Mouse (Mus musculus): Measurements from ENCODE around the gene B3gnt8.

B3gnt8 gene

DNA sequence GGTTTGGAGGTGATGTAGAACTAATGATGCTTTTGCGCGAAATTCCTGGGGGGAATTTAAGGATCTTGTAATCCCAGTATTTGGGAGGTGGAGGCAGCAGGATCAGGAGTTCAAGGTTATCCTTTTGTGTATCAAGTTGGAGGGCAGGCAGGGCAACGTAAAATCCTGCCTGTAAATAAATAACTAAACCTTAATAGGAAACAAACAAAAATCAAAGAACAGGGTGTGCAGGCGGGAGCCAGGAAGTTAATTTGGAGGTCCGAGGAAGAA is 6.8 kb upstream of the B3gnt8 start:
- peak; percentile 15 for DNase-seq

DNA sequence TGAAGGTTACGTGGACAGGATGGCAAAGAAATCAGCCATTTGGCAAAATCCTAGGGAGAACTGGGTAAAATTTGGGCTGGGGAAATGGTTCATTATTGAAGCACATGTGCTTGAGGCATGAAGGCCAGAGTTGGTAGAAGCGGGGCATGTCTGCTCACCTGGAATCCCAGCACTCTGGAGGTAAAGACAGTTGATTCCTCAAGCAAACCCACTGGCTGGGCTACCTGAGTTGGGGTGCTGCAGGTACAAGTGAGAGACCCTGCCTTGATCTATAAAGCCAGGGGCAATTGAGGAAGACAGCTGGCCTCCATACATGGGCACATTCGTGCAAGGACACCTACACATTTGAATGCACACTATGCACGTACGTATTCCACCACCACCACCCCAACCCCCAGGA is 6.4 kb upstream of the B3gnt8 start:
- peak; percentile 4 for DNase-seq

DNA sequence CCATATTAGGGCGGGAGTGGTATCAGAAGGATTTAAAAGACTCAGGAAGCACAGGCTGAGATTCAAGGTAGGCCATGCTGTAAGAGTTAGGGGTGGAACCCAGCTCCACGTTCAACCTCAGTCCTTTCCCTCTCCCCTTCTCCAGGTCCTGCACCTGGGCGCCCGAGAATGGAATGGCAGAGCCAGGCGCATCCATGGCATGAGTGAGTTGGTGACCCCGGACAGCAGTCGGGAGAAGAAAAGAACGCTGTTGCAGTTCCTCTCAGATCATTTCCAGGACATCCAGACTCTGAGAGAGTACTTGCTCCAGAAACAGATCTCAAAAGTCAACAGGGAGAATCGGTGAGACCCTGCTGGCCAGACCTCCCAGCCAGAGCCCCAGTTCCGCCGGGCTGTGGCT is 5.7 kb upstream of the B3gnt8 start:
- peak; percentile 2 for DNase-seq

DNA sequence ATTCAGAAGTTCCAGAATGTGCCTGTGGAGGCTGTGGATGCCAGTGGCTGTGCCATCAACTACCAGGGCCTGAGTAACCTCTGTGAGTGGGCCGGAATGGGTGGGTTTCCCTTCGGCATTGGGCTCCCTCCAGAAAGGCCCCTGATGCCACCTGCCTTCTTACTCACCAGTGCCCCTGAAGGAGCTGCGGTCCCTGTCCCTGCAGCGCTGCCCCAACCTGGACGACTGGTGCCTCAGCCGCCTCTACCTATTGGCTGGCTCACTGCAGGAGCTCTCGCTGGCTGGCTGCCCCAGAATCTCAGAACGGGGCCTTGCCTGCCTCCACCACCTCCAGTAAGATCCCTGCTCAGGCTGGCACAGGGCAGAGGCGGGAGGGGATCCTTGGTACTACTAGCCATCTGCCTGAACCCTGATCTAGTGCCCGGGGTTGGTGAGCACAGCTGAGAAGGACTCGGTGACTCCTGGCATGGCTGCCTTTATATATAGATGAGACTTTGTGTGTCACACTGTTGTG is 2.5 kb upstream of the B3gnt8 start:
- DNase-seq: no peak

DNA sequence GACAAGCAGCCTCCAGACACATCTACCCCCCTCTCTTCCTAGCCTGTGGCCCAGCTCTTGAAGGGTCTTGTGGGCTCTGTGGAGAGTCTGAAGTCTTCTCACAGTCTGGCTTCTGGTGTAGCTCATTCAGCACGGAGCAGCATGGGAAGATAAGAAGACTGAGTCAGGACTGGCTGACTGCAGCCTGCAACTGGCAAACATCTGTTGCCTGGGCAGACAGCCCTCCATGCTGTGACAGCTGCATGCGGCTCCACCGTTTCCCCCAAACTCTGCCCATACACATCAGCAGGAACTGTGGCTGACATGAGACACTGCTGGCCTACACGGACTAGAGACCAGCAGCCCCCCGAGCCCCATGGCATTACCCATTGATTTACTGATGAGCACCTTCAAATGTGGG is 1.6 kb upstream of the B3gnt8 start:
- no peak for DNase-seq

DNA sequence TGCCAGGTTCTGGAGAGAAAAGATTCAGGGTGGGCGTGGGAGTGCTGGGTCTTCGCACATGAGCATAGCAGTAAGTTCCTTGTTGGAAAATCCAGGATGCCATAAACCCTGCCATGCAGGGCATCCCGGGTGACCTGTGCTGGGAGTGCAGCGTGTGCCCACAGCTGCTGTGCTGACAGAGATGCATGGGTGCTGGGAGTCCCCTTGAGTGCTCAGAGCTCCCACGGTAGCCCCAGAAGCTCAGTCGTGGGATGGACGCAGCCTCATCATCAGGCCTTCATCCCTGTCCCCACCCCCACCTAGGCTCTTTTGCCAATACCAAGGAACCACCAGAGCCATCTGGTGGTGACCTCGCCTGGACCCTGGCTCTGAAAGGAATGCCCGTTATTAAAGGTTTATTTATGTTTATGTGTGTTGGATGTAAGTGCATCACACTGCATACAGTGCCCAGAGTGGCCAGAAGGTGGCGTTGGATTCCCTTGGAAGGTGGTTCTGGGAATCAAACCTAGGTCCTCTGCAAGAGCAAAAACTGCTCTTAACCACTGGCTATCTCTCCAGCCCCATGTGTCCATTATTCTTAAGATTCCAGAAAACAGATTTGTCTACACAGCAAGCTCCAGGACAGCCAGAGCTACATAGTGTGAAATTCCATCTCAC is 732 bp upstream of the B3gnt8 start:
- DNase-seq: peak; percentile 75

DNA sequence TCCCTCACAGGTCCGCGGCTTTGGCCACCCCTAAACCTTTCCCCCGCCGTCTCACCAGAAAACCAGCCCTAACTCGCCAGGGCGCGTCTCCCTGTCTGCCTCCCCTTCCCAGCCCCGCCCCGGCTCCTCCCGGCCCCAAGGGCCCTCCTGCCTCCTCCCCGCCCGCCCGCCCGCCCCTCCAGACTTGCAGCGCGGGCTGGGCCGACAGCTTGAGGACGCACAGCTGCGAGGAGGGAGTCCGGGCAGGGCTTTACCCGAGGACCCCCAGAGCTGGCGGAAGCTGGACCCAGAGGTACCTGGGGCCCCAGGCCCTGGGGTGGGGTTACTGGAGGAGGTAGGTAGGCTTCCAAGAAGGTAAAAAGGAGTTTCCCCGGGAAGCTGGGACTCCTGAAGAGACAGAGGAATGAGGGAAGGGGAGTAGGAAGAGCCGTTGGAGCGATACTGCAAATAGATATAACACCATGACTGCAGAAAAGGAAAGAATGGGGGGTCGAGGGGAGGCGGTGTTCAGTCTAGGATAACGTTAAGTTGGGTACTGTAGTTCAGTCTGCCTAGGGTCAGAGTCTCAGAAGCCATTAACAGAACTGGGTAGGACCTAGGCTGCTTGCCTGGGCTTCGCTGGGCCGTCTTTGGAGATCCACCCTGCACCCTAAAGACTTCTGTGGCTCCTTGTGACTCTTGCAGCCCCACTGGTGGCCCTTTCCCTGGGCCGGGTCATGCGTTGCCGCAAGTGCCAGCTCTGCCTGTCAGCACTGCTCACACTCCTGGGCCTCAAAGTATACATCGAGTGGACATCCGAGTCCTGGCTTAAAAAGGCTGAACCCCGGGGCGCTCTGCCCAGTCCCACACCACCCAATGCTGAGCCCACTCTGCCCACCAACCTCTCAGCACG is 1.2 kb downstream of the B3gnt8 start:
- DNase-seq: peak; percentile 85

DNA sequence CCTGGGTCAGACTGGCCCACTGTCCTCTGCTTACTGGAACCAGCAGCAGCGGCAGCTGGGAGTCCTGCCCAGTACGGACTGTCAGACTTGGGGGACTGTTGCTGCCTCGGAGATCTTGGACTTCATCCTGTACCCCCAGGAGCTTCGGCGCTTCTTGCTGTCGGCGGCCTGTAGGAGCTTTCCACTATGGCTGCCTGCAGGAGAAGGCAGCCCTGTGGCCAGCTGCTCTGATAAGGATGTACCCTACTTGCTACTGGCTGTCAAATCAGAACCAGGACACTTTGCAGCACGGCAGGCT is 1.8 kb downstream of the B3gnt8 start:
- DNase-seq: no peak

DNA sequence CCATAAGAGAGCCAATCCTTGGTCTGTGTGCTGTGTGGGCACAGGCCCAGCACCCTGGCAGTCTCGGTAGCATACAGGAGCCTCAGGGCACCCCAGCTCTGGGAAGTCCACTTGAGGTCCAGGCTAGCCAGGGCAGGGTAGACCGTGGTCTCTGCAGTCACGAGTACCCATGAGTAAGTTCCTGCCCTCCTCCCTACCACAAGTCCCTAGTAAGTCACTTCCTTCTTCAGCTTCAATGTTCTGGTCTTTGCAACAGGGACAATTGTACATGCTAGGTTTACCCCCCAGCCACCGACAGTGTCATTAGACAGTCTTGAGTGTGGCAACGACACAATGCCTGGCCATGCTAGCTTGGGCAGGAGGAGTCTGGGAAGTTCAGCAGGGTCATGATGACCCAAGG is 6.2 kb downstream of the B3gnt8 start:
- no peak for DNase-seq

DNA sequence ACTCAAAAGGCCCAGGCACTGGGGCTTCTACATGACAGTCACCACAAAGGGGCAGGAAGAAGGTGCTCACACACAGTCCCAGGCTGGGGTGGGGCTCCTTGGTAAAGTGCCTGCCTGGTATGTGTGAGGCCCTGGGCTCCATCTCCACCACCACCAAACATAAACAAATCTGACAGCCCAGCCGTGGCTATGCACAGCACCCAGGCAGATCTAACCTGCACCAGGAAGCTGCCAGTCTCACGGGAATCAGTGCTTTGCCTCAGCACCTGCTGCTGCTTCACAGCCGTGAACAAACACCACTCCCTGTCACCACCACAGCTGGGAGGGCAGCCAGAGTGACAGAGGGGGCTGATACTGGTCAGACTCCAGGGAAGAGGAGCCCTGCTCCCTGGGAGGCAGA is 9.9 kb downstream of the B3gnt8 start:
- peak; percentile 66 for DNase-seq

DNA sequence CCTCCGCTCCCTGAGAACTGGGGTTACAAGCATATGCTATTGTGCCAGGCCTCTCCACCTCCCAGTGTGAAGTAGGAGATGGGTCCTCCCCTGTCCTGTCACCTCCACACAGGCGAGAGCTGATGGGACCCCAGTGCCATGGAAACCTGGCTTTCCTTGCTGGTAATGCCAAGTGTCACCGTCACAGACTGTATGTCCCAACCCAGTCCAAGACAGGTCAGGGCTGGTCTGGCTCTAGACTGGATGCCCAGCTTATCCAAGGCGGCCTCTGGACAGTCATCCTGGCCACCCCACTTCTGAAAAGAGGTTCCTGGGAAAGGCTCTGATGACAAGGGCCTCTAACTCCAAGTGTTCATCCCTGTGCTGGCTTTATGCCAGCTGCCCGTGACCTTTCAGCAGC is 10.6 kb downstream of the B3gnt8 start:
- no peak for DNase-seq

DNA sequence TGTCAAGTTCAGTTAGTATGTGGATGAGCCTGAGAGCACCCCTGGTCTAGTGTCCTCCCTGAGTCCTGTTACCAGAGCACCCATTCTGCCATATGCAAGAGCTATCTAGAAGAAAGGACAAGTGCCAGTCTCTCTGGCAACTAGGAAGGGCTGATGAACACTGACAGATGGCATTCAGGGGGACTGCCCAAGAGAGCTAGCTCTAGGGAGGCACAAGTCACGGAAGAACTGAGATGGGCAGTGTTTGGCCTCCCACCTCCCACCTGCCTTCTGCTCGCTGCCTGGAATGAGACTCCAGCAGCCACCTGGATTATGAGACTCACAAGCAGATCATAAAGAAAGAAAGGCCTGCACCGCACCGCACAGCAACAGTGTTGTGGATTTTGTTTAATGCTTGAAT is 13.3 kb downstream of the B3gnt8 start:
- DNase-seq: no peak

DNA sequence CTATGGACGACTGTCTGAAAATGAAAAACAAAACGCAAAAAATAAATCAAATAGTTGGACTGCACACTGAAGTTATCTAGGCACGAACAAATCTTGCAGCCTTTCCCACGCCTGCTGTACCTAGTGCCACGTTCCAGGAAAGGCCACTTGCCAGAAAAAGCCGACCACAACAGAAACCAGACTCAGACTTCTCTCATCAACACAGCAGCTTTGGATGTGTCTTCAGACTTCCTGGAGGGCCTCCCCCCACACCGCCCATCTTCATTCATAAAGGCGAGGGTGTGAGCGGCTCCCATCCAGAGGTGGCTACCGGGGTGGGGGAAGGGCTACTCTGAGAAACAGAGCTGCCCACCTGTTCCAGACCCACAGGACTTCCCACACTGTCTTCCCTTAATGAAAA is 17.7 kb downstream of the B3gnt8 start:
- DNase-seq: peak; percentile 53

DNA sequence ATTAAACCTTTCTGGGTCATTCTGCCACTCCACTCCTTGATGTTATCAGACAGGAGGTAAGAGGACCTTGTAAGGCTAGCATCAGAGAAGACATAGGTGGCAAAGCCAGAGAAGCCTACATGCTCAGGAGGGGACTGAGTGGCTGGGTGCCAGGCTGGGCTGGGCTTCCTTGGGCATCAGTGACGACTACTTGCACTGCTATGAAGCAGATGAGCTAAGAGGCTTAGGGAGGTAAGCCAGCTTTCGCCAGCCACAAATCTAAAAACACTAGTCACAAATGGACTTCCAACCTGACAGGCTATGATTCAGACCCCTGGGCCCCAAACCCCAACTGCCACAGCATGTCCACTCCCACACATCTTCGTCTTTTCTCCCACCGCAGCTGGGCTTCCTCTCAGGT is 18.2 kb downstream of the B3gnt8 start:
- no peak for DNase-seq

DNA sequence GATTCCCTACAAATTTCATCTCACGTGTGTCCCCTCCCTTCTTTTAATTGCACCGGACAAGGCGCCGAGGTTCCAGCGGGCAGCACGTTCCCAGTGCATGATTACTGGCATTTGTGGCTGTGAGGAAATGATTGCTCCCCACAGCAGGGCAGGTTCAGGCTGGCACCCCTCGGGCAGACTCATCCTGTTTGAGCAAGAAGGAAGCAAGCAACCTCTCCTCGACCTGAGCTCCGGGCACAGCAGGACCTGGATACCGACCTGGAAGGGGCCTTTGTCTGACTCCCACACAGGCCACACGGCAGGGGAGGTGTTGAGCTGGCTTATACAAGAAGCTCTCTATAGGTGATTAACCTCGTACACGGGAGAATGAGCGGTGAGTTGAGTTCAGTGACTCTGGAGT is 18.6 kb downstream of the B3gnt8 start:
- peak; percentile 56 for DNase-seq

DNA sequence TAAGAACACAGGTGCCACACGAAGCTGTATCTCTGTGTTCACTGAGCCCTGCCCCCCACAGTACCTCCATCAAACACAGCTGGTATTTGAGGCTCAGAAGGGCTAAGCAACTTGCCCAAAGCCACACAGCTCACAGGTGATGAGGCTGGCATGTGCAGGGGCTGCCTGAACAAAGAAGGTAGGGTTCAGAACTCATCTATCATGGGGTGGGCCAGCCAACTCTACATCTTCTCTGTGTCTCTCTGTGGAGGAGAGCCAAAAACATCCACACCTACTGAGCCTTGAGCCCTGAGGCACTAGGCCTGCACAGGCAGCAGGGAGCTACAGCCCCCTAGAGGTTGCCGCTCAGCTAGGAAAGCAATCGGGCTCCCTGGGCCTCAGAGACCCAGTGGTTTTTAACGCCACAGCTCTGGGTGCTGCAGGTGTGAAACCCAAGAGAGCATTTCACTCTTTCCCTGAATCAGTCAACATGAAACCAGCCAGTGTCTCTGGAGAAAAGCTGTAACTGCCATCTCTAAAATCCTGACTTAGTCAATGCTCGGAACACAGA is 21.2 kb downstream of the B3gnt8 start:
- peak; percentile 86 for DNase-seq

DNA sequence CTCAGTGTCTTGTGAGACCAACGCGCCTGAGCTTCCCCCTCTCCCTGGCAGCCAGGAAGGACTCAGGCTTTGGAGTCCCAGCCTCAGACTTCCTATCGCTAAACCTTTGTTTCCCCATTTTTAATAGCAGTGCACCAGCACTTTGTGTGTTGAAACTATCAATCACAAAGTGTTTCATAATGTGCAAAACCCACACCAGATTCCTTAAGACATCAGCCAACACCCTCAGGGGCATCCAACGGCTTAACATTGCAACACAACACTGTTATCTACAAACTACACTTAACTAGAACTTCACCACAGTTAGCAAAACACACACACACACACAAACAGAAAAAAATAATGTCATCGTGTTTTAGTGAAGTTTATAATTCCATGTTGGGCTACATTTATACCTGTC is 23.4 kb downstream of the B3gnt8 start:
- no peak for DNase-seq

DNA sequence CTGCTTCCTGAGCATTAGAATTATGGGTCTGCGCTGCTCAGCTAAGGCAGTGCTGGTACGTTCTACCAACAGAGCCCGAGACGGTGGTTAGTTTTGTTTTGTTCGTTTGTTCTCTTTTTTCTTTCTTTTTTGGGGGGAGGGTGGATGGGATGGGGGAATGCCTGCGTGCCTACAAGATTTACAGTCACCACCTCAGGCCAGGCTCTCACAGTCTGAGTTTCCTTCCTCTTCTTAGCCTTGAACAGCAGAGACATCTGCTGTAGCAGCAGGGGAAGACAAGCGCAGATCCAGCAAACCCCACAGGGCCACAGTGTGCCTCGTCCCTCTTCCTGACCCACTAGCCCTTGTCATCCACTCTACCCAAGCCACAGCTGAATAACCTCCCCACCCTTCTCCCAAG is 24.8 kb downstream of the B3gnt8 start:
- peak; percentile 67 for DNase-seq

DNA sequence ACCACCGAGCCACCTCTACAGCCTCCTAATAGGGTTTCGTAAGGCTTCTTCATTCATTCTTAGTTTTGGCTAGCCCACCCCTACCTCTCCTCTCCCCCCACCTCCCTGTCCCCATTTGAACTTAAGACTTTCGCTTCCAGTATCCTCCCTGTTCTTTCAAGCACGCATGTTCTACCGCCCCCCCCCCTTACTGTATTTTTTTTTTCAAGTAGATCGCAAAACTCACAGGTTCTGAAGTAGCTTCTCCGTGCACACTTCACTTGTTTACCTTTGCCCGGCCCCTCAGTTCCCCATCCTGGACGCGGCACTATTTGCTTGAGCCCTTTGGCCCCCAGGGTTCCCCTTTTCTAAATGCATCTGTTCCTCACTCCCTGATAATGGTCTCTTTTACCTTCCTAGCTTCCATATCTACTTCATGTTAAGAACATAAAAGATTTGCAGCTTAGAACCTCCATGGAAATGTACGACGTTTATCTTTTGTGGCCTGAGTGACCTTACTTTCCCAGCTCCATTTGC is 25.8 kb downstream of the B3gnt8 start:
- no peak for DNase-seq

DNA sequence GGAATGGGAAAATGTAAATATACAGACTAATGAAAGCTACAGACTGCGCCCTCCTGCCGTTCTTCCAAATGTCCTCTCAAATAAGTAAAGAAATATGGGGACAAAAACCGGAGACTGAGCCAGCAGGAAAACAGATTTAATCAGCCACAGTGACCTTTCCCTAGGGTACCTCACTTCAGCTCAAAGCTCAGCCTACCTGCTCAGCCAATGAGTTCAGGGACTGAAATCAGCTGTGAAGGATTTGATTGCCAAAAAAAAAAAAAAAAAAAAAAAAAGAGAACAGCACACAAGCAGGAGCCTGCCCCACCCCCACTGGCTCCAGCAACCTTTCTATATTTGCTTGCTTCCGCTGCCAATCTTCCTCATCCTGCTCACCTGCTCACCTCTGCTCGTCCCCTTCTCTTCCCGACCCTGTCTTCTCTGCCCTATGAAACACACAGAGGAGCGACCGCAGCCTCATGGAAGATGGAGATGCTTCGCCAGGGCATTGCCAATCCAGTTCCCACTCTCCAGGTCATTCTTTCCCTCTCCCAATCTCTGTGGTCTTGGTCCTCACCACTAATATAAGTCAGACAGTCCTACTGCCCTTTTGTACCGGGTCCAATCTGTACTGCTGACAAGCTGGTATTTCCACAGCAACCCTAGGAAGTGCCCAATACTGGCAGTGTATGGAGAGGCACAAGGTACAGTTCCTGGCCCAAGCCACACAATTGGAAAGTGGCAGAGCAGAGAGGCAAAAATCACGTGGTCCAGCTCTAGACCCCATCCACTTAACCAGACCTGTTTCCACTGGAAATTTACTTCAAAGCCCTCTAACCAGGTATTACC is 29.4 kb downstream of the B3gnt8 start:
- DNase-seq: no peak

DNA sequence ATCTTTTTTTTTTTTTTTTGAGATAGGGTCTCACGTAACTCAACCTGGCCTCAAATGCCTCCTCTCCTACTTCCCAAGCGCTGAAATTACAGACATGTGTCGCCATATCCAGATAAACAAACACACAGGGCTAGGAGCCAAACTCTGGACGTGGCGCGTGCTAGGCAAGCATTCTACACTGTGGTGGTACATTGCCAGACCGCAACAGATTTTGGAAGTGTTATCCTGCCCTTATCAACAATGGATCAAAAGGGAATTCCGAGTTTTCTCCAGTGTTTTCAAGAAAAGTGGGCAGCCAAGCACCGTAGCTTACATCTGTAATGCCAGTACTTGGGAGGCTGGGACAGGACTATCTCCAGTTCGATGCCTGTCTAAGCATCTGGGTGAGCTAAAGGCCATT is 31.3 kb downstream of the B3gnt8 start:
- DNase-seq: no peak

DNA sequence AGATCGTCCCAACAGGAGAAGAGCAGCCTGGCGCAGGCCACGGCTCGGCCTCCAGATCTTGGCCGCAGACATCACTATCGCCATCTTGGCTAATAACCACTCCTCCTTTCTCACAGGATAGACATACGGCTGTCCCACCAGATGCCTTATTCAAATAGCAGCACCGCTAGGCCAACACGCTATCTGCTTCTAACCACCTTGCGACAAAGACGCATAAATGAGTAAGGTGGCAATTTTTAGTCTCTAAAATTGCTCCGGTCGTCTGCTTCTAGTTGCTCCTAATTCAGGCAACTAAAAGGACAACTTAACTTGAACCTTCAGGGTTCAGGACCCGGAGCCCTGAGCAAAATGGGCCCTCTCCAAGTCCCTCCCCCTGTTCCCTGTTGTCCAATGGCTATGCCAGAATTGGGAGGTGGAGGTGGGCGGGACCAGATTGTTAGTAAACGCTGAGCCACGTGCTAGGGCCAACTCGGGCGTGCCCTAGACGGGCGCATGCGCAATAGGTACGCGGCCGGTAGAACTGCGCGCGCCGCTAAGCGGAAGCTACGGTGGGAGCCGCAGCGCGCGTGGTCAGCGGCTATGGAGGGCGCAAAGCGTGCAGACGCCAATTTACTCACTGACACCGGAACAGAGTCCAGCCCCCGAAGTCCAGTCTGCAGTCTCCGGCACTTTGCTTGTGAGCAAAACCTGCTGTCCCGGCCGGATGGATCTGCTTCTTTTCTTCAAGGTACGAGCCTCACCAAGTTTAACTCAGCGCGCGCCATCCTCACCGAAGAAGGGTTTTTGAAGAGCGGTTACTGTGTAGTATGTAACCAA is 32.4 kb downstream of the B3gnt8 start, which contains the start of the genes Bckdha and Exosc5:
Gene Bckdha (minus strand): TSS at position 325 of the 816 bp plus-strand sequence.
Gene Exosc5 (plus strand): TSS at position 508 of the 816 bp plus-strand sequence.
- DNase-seq: peak; percentile 99
